Mouse (Mus musculus): Measurements from ENCODE around the gene Eif4enif1. TPM values are rescaled to one million over a fixed set of nuclear protein-coding genes. Genes with fewer than 3 reads are reported as not detected.

The Eif4enif1 gene
- polyA plus RNA-seq, 1 experiment from 2014 or later: 38.4 TPM

DNA sequence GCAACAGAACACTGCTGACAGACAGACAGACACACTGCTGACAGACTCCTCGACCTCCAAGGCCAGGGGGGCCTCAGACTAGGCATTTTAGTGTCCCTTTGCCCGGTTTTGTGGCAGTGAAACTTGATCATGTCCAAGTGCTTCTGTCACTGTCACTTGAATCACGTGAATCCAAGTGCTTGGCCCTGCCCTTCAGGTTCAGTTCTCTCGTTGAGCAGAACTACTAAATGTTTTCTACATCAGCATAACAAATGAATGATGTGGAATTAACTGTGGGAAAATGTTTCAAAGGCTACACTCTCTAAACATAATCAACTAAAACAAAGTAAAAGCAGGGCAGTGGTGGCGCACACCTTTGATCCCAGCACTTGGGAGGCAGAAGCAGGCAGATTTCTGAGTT, 76.2 kb downstream of the Eif4enif1 start:
- no peak overlapping the region for H3K4me2 ChIP-seq (ENCODE audit: low read depth, low read length)
- no peak overlapping the region for H3K27ac ChIP-seq (ENCODE audit: low read length)
- H3K4me1 ChIP-seq (ENCODE audit: control insufficient read depth, insufficient read depth, low read length): no peaks in the 10 kb centered on the region
- ATAC-seq (ENCODE audit: insufficient read depth, low FRiP score): no peak
- WGBS: 53% methylated on average over 5 of the region's 5 CpGs
- H3K4me3 ChIP-seq (replicated peaks; ENCODE audit: low read length): no peak overlapping the region
- no peaks in the 10 kb centered on the region for H3K27me3 ChIP-seq (ENCODE audit: control insufficient read depth, insufficient read depth, low read length)
- H3K9ac ChIP-seq (ENCODE audit: low read length): no peak overlapping the region
- peaks cover 4% of the 10 kb centered on the region; the same call in 1 of the 2 replicates for H3K9me3 ChIP-seq (replicated peaks; ENCODE audit: control insufficient read depth, low read length)
- no peaks in the 10 kb centered on the region for H3K36me3 ChIP-seq (ENCODE audit: control insufficient read depth, insufficient read depth, low read length)

DNA sequence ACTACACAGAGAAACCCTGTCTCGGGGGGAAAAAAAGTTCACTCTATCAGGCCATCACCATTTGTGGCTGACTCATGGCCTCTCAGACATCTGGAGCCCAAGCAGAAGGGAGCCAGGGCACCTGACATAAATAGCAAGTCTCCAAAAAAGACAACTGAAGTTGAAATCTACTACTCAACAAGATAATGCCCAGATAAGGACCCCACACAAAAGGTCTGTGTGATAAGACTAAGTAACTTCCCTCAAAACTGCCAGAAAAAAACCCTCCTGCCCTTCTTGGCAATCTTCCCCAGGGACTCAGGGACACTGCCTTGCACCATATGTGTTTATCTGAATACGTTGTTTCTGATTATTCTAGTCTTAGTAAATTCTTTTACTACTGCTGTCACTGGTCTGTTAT, 77.5 kb downstream of the Eif4enif1 start:
- no peak overlapping the region for H3K4me2 ChIP-seq (ENCODE audit: low read depth, low read length)
- no peaks in the 10 kb centered on the region for H3K36me3 ChIP-seq (ENCODE audit: control insufficient read depth, insufficient read depth, low read length)
- no peak overlapping the region for H3K4me3 ChIP-seq (replicated peaks; ENCODE audit: low read length)
- no peak overlapping the region for H3K9ac ChIP-seq (ENCODE audit: low read length)
- no peaks in the 10 kb centered on the region for H3K27me3 ChIP-seq (ENCODE audit: control insufficient read depth, insufficient read depth, low read length)
- WGBS: 78% methylated on average over 2 of the region's 2 CpGs
- H3K27ac ChIP-seq (ENCODE audit: low read length): no peak overlapping the region
- H3K4me1 ChIP-seq (ENCODE audit: control insufficient read depth, insufficient read depth, low read length): no peaks in the 10 kb centered on the region
- no peak for ATAC-seq (ENCODE audit: insufficient read depth, low FRiP score)
- peaks cover 4% of the 10 kb centered on the region; the same call in 1 of the 2 replicates for H3K9me3 ChIP-seq (replicated peaks; ENCODE audit: control insufficient read depth, low read length)

DNA sequence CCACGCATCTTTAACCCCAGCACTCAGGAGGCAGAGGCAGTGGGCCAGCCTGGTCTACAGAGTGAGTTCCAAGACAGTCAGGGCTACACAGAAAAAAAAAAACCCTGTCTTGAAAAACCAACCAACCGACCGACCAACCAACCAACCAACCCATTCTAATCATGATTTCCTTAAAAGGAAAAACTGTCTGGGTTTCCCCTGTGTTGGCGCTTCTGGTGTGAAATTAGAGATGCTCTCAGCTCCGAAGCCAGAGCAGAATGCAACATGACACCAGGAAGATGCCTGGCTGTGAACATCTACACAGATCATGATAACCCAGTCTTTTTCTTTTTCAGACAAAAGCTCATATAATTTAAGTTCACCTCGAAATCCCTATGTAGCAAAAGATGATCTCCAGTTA, 80.7 kb downstream of the Eif4enif1 start:
- H3K27ac ChIP-seq (ENCODE audit: low read length): no peak overlapping the region
- no peaks in the 10 kb centered on the region for H3K36me3 ChIP-seq (ENCODE audit: control insufficient read depth, insufficient read depth, low read length)
- no peak overlapping the region for H3K9ac ChIP-seq (ENCODE audit: low read length)
- H3K9me3 ChIP-seq (replicated peaks; ENCODE audit: control insufficient read depth, low read length): peaks cover 4% of the 10 kb centered on the region; the same call in 1 of the 2 replicates
- 76% methylated on average over 6 of the region's 6 CpGs for WGBS
- no peak overlapping the region for H3K4me2 ChIP-seq (ENCODE audit: low read depth, low read length)
- no peak overlapping the region for H3K4me3 ChIP-seq (replicated peaks; ENCODE audit: low read length)
- H3K4me1 ChIP-seq (ENCODE audit: control insufficient read depth, insufficient read depth, low read length): peaks cover 5% of the 10 kb centered on the region; the same call in 1 of the 2 replicates
- no peaks in the 10 kb centered on the region for H3K27me3 ChIP-seq (ENCODE audit: control insufficient read depth, insufficient read depth, low read length)
- ATAC-seq (ENCODE audit: insufficient read depth, low FRiP score): no peak

DNA sequence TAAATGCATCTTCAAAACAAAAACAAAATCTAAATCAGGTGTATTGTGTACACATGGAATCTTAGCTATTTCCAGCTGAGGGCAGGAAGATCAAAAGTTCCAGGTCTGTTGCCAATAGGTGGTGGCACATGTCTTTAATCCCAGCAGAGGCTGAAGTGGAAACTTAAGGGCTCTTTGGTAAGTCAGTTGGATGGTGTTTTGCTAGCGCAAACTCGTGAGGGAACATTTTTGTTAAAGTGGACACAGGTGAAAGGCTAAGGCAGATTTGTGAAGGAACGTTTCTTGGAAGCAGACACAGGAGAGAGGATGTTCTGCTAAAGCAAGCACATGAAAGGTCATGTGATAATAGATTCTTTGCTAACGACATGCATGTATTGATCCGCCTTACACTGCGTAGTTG, 81.5 kb downstream of the Eif4enif1 start:
- no peak overlapping the region for H3K4me3 ChIP-seq (replicated peaks; ENCODE audit: low read length)
- no peak overlapping the region for H3K27ac ChIP-seq (ENCODE audit: low read length)
- H3K9ac ChIP-seq (ENCODE audit: low read length): no peak overlapping the region
- no peaks in the 10 kb centered on the region for H3K36me3 ChIP-seq (ENCODE audit: control insufficient read depth, insufficient read depth, low read length)
- peaks cover 12% of the 10 kb centered on the region for H3K4me1 ChIP-seq (ENCODE audit: control insufficient read depth, insufficient read depth, low read length)
- H3K4me2 ChIP-seq (ENCODE audit: low read depth, low read length): no peak overlapping the region
- peaks cover 4% of the 10 kb centered on the region; the same call in 1 of the 2 replicates for H3K9me3 ChIP-seq (replicated peaks; ENCODE audit: control insufficient read depth, low read length)
- H3K27me3 ChIP-seq (ENCODE audit: control insufficient read depth, insufficient read depth, low read length): no peaks in the 10 kb centered on the region
- ATAC-seq (ENCODE audit: insufficient read depth, low FRiP score): no peak
- WGBS: 89% methylated on average over 6 of the region's 6 CpGs

DNA sequence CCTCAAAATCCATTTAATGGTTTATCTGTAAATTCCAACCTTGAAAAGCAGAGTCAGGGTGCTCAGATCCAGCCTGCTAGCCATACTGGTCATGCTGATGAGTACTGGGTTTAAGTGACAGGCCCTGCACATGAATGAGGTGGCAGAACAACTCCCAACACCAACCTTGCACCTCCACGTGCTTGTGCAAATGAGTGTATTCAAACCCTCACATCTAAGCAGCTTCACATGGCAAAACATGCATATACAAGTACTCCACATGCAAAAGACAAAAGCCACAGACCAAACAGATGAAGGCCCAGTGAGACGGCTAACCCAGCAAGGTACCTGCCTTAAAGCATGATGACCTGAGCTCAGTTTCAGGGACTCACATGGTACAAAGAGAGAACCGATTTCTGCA, 83.7 kb downstream of the Eif4enif1 start:
- Histone ChIP-seq H3K4me1 (ENCODE audit: control insufficient read depth, insufficient read depth, low read length) (peaks cover 13% of the 10 kb centered on the region), H3K36me3 (ENCODE audit: control insufficient read depth, insufficient read depth, low read length) (no peaks in the 10 kb centered on the region), H3K27ac (ENCODE audit: low read length) (no peak overlapping the region), H3K4me3 (replicated peaks; ENCODE audit: low read length) (no peak overlapping the region), H3K9ac (ENCODE audit: low read length) (no peak overlapping the region), H3K4me2 (ENCODE audit: low read depth, low read length) (no peak overlapping the region), H3K27me3 (ENCODE audit: control insufficient read depth, insufficient read depth, low read length) (no peaks in the 10 kb centered on the region), H3K9me3 (replicated peaks; ENCODE audit: control insufficient read depth, low read length) (peaks cover 4% of the 10 kb centered on the region; the same call in 1 of the 2 replicates)
- 79% methylated on average over 3 of the region's 3 CpGs for WGBS
- ATAC-seq (ENCODE audit: insufficient read depth, low FRiP score): no peak

DNA sequence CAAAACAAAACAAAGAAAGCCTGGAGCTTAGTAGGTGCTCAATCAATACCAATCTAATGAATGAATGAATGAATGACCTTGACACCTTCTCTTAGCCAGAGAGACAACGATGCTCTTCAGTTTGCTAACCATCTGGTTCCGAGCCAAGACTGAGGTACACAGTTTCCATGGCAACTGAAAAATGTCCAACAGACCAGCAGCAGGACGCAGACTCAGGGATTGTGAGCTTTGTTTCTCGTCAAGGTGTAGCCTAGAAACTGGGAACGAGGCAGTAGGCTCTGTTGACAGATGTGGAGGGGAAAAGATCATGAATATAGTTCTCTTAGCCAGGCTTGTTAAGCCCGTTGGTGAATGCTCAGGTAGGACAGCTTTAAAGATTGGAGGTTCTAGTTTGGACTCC, 84.9 kb downstream of the Eif4enif1 start:
- H3K27me3 ChIP-seq (ENCODE audit: control insufficient read depth, insufficient read depth, low read length): no peaks in the 10 kb centered on the region
- no peak overlapping the region for H3K9ac ChIP-seq (ENCODE audit: low read length)
- H3K4me1 ChIP-seq (ENCODE audit: control insufficient read depth, insufficient read depth, low read length): peaks cover 14% of the 10 kb centered on the region
- no peak for ATAC-seq (ENCODE audit: insufficient read depth, low FRiP score)
- no peaks in the 10 kb centered on the region for H3K36me3 ChIP-seq (ENCODE audit: control insufficient read depth, insufficient read depth, low read length)
- 0 out of 2 replicates have a peak, but pooled peaks cover 4% of the 10 kb centered on the region for H3K9me3 ChIP-seq (replicated peaks; ENCODE audit: control insufficient read depth, low read length)
- WGBS: 32% methylated on average over 6 of the region's 6 CpGs
- H3K27ac ChIP-seq (ENCODE audit: low read length): no peak overlapping the region
- H3K4me3 ChIP-seq (replicated peaks; ENCODE audit: low read length): no peak overlapping the region
- H3K4me2 ChIP-seq (ENCODE audit: low read depth, low read length): no peak overlapping the region

DNA sequence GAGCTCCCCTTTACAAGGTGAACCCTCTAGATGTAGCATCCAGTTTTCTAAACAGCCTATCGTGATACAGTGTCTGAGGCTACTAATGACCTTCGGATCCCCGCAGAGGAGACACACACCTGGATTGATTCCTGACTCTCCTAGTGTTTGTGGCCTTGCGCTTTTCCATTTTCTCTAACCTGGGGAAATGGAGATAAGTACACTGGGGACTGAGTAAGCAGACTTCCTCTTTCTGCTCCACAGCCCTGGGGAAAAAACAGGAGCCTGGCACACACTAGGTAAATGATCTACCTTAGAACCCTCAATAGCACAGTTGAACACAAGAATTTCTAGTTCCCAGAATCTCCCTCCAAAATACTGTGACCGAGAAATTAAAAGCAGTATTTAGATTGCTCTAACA, 85.7 kb downstream of the Eif4enif1 start:
- Histone ChIP-seq H3K27ac (ENCODE audit: low read length) (peak overlapping the region; percentile 100; the same call in 1 of the 2 replicates), H3K9me3 (replicated peaks; ENCODE audit: control insufficient read depth, low read length) (0 out of 2 replicates have a peak, but pooled peaks cover under 1% of the 10 kb centered on the region), H3K4me1 (ENCODE audit: control insufficient read depth, insufficient read depth, low read length) (peaks cover 20% of the 10 kb centered on the region), H3K4me2 (ENCODE audit: low read depth, low read length) (peak overlapping the region; percentile 97), H3K9ac (ENCODE audit: low read length) (peak overlapping the region; percentile 99; the same call in 1 of the 2 replicates), H3K27me3 (ENCODE audit: control insufficient read depth, insufficient read depth, low read length) (no peaks in the 10 kb centered on the region), H3K36me3 (ENCODE audit: control insufficient read depth, insufficient read depth, low read length) (no peaks in the 10 kb centered on the region), H3K4me3 (replicated peaks; ENCODE audit: low read length) (peak overlapping the region; percentile 85)
- WGBS: 52% methylated on average over 5 of the region's 5 CpGs
- no peak for ATAC-seq (ENCODE audit: insufficient read depth, low FRiP score)

DNA sequence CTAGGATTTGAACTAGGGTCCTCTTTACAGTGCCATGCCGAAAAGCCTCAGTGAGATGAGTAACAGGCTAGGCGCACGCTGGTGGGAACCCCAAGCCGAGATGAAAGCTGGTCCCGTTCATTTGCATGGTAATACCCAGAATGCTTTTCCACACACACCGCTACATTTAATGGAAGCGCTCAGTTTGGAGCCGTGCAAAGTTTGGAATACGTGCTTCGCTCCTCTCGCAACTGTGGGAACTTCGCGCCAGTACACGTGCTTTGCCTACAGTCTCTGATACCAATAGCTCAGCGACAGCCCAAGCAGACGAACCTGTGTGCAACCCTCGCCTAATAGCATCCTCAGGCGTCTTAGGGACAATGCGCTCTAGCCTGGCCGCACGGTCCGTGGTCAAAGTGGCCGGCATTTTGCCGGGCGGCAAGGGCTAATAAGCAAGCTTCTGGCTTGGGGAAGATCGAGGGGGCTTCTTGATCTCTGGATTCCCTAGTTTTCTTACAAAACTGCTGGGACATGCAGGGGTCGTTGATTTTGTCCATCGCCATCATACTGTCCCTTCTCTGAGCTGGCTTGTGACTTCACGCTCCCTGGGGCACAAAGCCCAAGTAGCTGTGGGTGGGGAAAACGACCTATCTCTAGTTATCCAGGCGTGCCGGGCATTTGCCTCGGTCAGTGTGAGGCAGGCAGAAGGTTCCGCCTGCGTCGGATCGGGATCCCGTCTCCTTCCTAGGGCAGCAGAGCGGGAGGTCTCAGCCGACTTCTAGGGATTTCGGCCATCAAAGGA, 86.5 kb downstream of the Eif4enif1 start, which contains the start of gene Patz1:
TSS of gene Patz1 (plus strand) at position 354 of the 781 bp plus-strand sequence.
- peak within 1 kb of the TSS; percentile 97 for H3K4me2 ChIP-seq (ENCODE audit: low read depth, low read length)
- peak within 1 kb of the TSS; percentile 99 for H3K9ac ChIP-seq (ENCODE audit: low read length)
- no peaks in the 10 kb centered on the region for H3K36me3 ChIP-seq (ENCODE audit: control insufficient read depth, insufficient read depth, low read length)
- no peaks in the 10 kb centered on the region for H3K27me3 ChIP-seq (ENCODE audit: control insufficient read depth, insufficient read depth, low read length)
- ATAC-seq (ENCODE audit: insufficient read depth, low FRiP score): peak; percentile 14; the same call in 1 of the 2 replicates
- under 1% methylated on average over 41 of the region's 41 CpGs for WGBS
- H3K4me3 ChIP-seq (replicated peaks; ENCODE audit: low read length): peak within 1 kb of the TSS; percentile 85
- H3K9me3 ChIP-seq (replicated peaks; ENCODE audit: control insufficient read depth, low read length): no peaks in the 10 kb centered on the region
- H3K27ac ChIP-seq (ENCODE audit: low read length): peak within 1 kb of the TSS; percentile 100
- peaks cover 28% of the 10 kb centered on the region for H3K4me1 ChIP-seq (ENCODE audit: control insufficient read depth, insufficient read depth, low read length)

DNA sequence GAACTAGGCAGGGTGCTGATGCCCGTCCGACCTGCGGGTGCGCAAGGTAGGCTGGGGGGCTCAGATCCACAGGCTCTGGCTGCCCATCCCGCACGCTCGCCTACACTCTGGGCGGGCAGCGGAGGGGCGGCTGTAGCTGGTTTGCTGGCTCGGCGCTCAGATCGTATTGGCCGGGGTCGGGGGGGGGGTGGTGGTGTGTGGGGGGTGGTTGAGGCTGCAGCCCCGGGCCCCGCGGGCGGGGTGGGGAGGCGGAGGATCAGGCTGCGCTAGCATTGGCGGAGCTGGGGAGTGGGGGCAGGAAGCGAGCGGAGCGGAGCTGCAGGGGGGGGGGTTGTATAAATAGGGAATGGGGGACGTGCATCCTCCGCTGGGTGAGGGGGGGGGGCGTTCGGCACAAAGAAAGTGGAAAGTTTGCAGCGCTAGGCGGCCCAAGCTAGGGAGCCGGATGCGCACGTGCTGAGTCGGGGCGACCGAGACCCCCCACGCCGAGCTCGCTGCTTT, 87.2 kb downstream of the Eif4enif1 start:
- Histone ChIP-seq H3K27ac (ENCODE audit: low read length) (peak overlapping the region; percentile 100), H3K27me3 (ENCODE audit: control insufficient read depth, insufficient read depth, low read length) (no peaks in the 10 kb centered on the region), H3K9me3 (replicated peaks; ENCODE audit: control insufficient read depth, low read length) (no peaks in the 10 kb centered on the region), H3K36me3 (ENCODE audit: control insufficient read depth, insufficient read depth, low read length) (0 out of 2 replicates have a peak, but pooled peaks cover 2% of the 10 kb centered on the region), H3K9ac (ENCODE audit: low read length) (peak overlapping the region; percentile 99), H3K4me3 (replicated peaks; ENCODE audit: low read length) (peak overlapping the region; percentile 85), H3K4me1 (ENCODE audit: control insufficient read depth, insufficient read depth, low read length) (peaks cover 35% of the 10 kb centered on the region), H3K4me2 (ENCODE audit: low read depth, low read length) (peak overlapping the region; percentile 97)
- WGBS: 0% methylated on average over 34 of the region's 40 CpGs
- peak; percentile 81 for ATAC-seq (ENCODE audit: insufficient read depth, low FRiP score)

Data from stomach, embryonic 16.5 days (tissue).